Mouse (Mus musculus) liver, embryonic 12.5 days (tissue): Measurements from ENCODE around the gene Rgs6. TPM values are rescaled to one million over a fixed set of nuclear protein-coding genes. Genes with fewer than 3 reads are reported as not detected.

Source experiments
- ATAC-seq: fragments of 200-750 bp; cut with Nextera tagmentation; 2 replicates; pipeline ENCODE4 v1.8.0; 2017; ENCODE audit warnings: moderate number of reproducible peaks, mild to moderate bottlenecking, moderate library complexity
- H3K27ac ChIP-seq: fragments of 300-500 bp; sonication (generic); 2 replicates; pipeline ENCODE4 v1.5.1; 2016; ENCODE audit warnings: mild to moderate bottlenecking
- H3K27me3 ChIP-seq: fragments of 300-500 bp; sonication (generic); replicated peaks from 2 replicates; pipeline ENCODE4 v1.6.1; 2016; ENCODE audit warnings: mild to moderate bottlenecking, moderate library complexity
- H3K36me3 ChIP-seq: fragments of 300-500 bp; sonication (generic); 2 replicates; pipeline ENCODE4 v1.6.1; 2016; ENCODE audit warnings: mild to moderate bottlenecking, moderate library complexity
- H3K4me1 ChIP-seq: fragments of 300-500 bp; sonication (generic); 2 replicates; pipeline ENCODE4 v1.6.1; 2016
- H3K4me2 ChIP-seq: fragments of 300-500 bp; sonication (generic); 2 replicates; pipeline ENCODE4 v1.6.1; 2016; ENCODE audit warnings: mild to moderate bottlenecking, moderate library complexity
- H3K4me3 ChIP-seq: fragments of 300-500 bp; sonication (generic); 2 replicates; pipeline ENCODE4 v1.5.1; 2016; ENCODE audit warnings: mild to moderate bottlenecking, moderate library complexity
- H3K9ac ChIP-seq: fragments of 300-500 bp; sonication (generic); 2 replicates; pipeline ENCODE4 v1.6.1; 2016; ENCODE audit warnings: mild to moderate bottlenecking, moderate library complexity
- H3K9me3 ChIP-seq: fragments of 300-500 bp; sonication (generic); replicated peaks from 2 replicates; pipeline ENCODE4 v1.6.1; 2016; ENCODE audit warnings: mild to moderate bottlenecking, moderate library complexity
- WGBS: fragments of 180-500 bp; shearing (Covaris S2); methylation state at CpG from one replicate; pipeline ENCODE4 v1.1.7; 2016; ENCODE audit not compliant: insufficient replicate concordance; 5-methylcytosine and 5-hydroxymethylcytosine counted together
- polyA plus RNA-seq: library from polyadenylated mRNA; unstranded; fragments of >200 nt; fragmentation: Nextera tagmentation; extraction: Ambion mirVana; gene quantifications from 2 replicates; pipeline ENCODE4 v1.2.1, GENCODE M21; 2016

Rgs6 gene
- polyA plus RNA-seq, 1 experiment from 2014 or later: 0.15 TPM

- H3K4me1 ChIP-seq: no peaks in the 10 kb centered on the region
- H3K9ac ChIP-seq: no peak overlapping the region
- H3K27me3 ChIP-seq: peaks cover 36% of the 10 kb centered on the region
- WGBS: 48% methylated on average over 2 of the region's 2 CpGs
- H3K36me3 ChIP-seq: no peaks in the 10 kb centered on the region
- no peaks in the 10 kb centered on the region for H3K9me3 ChIP-seq
- no peak overlapping the region for H3K27ac ChIP-seq
- no peak for ATAC-seq
- H3K4me2 ChIP-seq: no peak overlapping the region
- H3K4me3 ChIP-seq: no peak overlapping the region
Observed at GRCm38 (mm10) chr12:83151474-83151873, 563.4 kb downstream of the Rgs6 start.

- Histone ChIP-seq H3K36me3 (no peaks in the 10 kb centered on the region), H3K4me1 (peaks cover 7% of the 10 kb centered on the region; the same call in 1 of the 2 replicates), H3K4me3 (no peak overlapping the region), H3K27me3 (peaks cover 13% of the 10 kb centered on the region; the same call in 1 of the 2 replicates), H3K4me2 (no peak overlapping the region), H3K9ac (no peak overlapping the region), H3K27ac (no peak overlapping the region), H3K9me3 (no peaks in the 10 kb centered on the region)
- 59% methylated on average over 2 of the region's 2 CpGs for WGBS
- ATAC-seq: no peak
Observed at GRCm38 (mm10) chr12:83160211-83160610, 572.1 kb downstream of the Rgs6 start.

GRCm38 (mm10) chr12:83160700-83161099, 572.6 kb downstream of the Rgs6 start:
- Histone ChIP-seq H3K4me3 (no peak overlapping the region), H3K4me1 (peaks cover 12% of the 10 kb centered on the region; the same call in 1 of the 2 replicates), H3K27me3 (peaks cover 15% of the 10 kb centered on the region; the same call in 1 of the 2 replicates), H3K9ac (no peak overlapping the region), H3K9me3 (no peaks in the 10 kb centered on the region), H3K36me3 (no peaks in the 10 kb centered on the region), H3K4me2 (no peak overlapping the region), H3K27ac (no peak overlapping the region)
- WGBS: 50% methylated on average over 4 of the region's 4 CpGs
- ATAC-seq: no peak

GRCm38 (mm10) chr12:83163721-83164120, 575.6 kb downstream of the Rgs6 start:
- Histone ChIP-seq H3K4me1 (peaks cover 12% of the 10 kb centered on the region; the same call in 1 of the 2 replicates), H3K27ac (no peak overlapping the region), H3K4me3 (no peak overlapping the region), H3K36me3 (no peaks in the 10 kb centered on the region), H3K27me3 (peaks cover 15% of the 10 kb centered on the region; the same call in 1 of the 2 replicates), H3K4me2 (no peak overlapping the region), H3K9me3 (no peaks in the 10 kb centered on the region), H3K9ac (no peak overlapping the region)
- 0 out of 2 replicates have a peak, but pooled peaks have one; percentile 30 for ATAC-seq
- WGBS: 52% methylated on average over 5 of the region's 5 CpGs

- Histone ChIP-seq H3K27ac (no peak overlapping the region; the same call in 1 of the 2 replicates), H3K9me3 (no peaks in the 10 kb centered on the region), H3K4me1 (peaks cover 21% of the 10 kb centered on the region), H3K27me3 (peaks cover 21% of the 10 kb centered on the region; the same call in 1 of the 2 replicates), H3K36me3 (no peaks in the 10 kb centered on the region), H3K4me3 (no peak overlapping the region), H3K9ac (no peak overlapping the region), H3K4me2 (no peak overlapping the region)
- WGBS: 37% methylated on average over 1 of the region's 1 CpGs
- ATAC-seq: no peak
Observed at GRCm38 (mm10) chr12:83165058-83165457, 577.0 kb downstream of the Rgs6 start.

- no peak for ATAC-seq
- no peak overlapping the region for H3K4me2 ChIP-seq
- H3K9me3 ChIP-seq: no peaks in the 10 kb centered on the region
- WGBS: 59% methylated on average over 6 of the region's 6 CpGs
- H3K27me3 ChIP-seq: peaks cover 31% of the 10 kb centered on the region
- H3K4me1 ChIP-seq: peaks cover 14% of the 10 kb centered on the region
- no peak overlapping the region for H3K27ac ChIP-seq
- H3K36me3 ChIP-seq: no peaks in the 10 kb centered on the region
- H3K4me3 ChIP-seq: no peak overlapping the region
- H3K9ac ChIP-seq: no peak overlapping the region
Observed at GRCm38 (mm10) chr12:83168310-83168709, 580.2 kb downstream of the Rgs6 start.

- ATAC-seq: no peak
- Histone ChIP-seq H3K4me2 (no peak overlapping the region), H3K9ac (no peak overlapping the region), H3K27ac (no peak overlapping the region), H3K9me3 (no peaks in the 10 kb centered on the region), H3K36me3 (no peaks in the 10 kb centered on the region), H3K4me3 (no peak overlapping the region), H3K27me3 (peaks cover 30% of the 10 kb centered on the region), H3K4me1 (peaks cover 14% of the 10 kb centered on the region)
- 43% methylated on average over 12 of the region's 12 CpGs for WGBS
Observed at GRCm38 (mm10) chr12:83169495-83170209, 581.6 kb downstream of the Rgs6 start.

- peaks cover 36% of the 10 kb centered on the region for H3K27me3 ChIP-seq
- no peaks in the 10 kb centered on the region for H3K9me3 ChIP-seq
- no peak overlapping the region for H3K4me3 ChIP-seq
- H3K27ac ChIP-seq: no peak overlapping the region
- no peak for ATAC-seq
- H3K4me1 ChIP-seq: no peaks in the 10 kb centered on the region
- H3K4me2 ChIP-seq: no peak overlapping the region
- no peak overlapping the region for H3K9ac ChIP-seq
- WGBS: 70% methylated on average over 2 of the region's 2 CpGs
- no peaks in the 10 kb centered on the region for H3K36me3 ChIP-seq
Observed at GRCm38 (mm10) chr12:83178770-83179169, 590.7 kb downstream of the Rgs6 start.

GRCm38 (mm10) chr12:83179860-83180259, 591.8 kb downstream of the Rgs6 start:
- WGBS: 58% methylated on average over 1 of the region's 1 CpGs
- Histone ChIP-seq H3K9me3 (no peaks in the 10 kb centered on the region), H3K9ac (no peak overlapping the region), H3K4me2 (no peak overlapping the region), H3K27me3 (peaks cover 36% of the 10 kb centered on the region), H3K27ac (no peak overlapping the region), H3K36me3 (no peaks in the 10 kb centered on the region), H3K4me1 (no peaks in the 10 kb centered on the region), H3K4me3 (no peak overlapping the region)
- no peak for ATAC-seq

GRCm38 (mm10) chr12:83180561-83180960, 592.5 kb downstream of the Rgs6 start:
- H3K9me3 ChIP-seq: no peaks in the 10 kb centered on the region
- WGBS: 54% methylated on average over 6 of the region's 6 CpGs
- no peaks in the 10 kb centered on the region for H3K4me1 ChIP-seq
- no peaks in the 10 kb centered on the region for H3K36me3 ChIP-seq
- no peak overlapping the region for H3K27ac ChIP-seq
- H3K27me3 ChIP-seq: peaks cover 36% of the 10 kb centered on the region
- no peak overlapping the region for H3K9ac ChIP-seq
- no peak overlapping the region for H3K4me2 ChIP-seq
- H3K4me3 ChIP-seq: no peak overlapping the region
- no peak for ATAC-seq

- 0 out of 2 replicates have a peak, but pooled peaks cover 5% of the 10 kb centered on the region for H3K27me3 ChIP-seq
- H3K27ac ChIP-seq: no peak overlapping the region
- no peak for ATAC-seq
- 18% methylated on average over 3 of the region's 3 CpGs for WGBS
- H3K4me1 ChIP-seq: peaks cover 10% of the 10 kb centered on the region; the same call in 1 of the 2 replicates
- H3K9ac ChIP-seq: no peak overlapping the region
- H3K9me3 ChIP-seq: no peaks in the 10 kb centered on the region
- no peaks in the 10 kb centered on the region for H3K36me3 ChIP-seq
- H3K4me2 ChIP-seq: no peak overlapping the region
- H3K4me3 ChIP-seq: no peak overlapping the region
Observed at GRCm38 (mm10) chr12:83201674-83202073, 613.6 kb downstream of the Rgs6 start.

GRCm38 (mm10) chr12:83204361-83204760, 616.3 kb downstream of the Rgs6 start:
- Histone ChIP-seq H3K27ac (no peak overlapping the region), H3K4me2 (no peak overlapping the region), H3K9me3 (no peaks in the 10 kb centered on the region), H3K4me1 (peaks cover 19% of the 10 kb centered on the region; the same call in 1 of the 2 replicates), H3K27me3 (peaks cover 13% of the 10 kb centered on the region; the same call in 1 of the 2 replicates), H3K9ac (no peak overlapping the region), H3K4me3 (no peak overlapping the region), H3K36me3 (no peaks in the 10 kb centered on the region)
- 0 out of 2 replicates have a peak, but pooled peaks have one; percentile 36 for ATAC-seq
- WGBS: 49% methylated on average over 5 of the region's 5 CpGs
